Mouse (Mus musculus): ENCODE measurements around the gene Rasl10b. TPM values are rescaled to one million over a fixed set of nuclear protein-coding genes. Genes with fewer than 3 reads are reported as not detected.

Rasl10b gene
- polyA plus RNA-seq, 1 experiment from 2014 or later: 5.7 TPM

DNA sequence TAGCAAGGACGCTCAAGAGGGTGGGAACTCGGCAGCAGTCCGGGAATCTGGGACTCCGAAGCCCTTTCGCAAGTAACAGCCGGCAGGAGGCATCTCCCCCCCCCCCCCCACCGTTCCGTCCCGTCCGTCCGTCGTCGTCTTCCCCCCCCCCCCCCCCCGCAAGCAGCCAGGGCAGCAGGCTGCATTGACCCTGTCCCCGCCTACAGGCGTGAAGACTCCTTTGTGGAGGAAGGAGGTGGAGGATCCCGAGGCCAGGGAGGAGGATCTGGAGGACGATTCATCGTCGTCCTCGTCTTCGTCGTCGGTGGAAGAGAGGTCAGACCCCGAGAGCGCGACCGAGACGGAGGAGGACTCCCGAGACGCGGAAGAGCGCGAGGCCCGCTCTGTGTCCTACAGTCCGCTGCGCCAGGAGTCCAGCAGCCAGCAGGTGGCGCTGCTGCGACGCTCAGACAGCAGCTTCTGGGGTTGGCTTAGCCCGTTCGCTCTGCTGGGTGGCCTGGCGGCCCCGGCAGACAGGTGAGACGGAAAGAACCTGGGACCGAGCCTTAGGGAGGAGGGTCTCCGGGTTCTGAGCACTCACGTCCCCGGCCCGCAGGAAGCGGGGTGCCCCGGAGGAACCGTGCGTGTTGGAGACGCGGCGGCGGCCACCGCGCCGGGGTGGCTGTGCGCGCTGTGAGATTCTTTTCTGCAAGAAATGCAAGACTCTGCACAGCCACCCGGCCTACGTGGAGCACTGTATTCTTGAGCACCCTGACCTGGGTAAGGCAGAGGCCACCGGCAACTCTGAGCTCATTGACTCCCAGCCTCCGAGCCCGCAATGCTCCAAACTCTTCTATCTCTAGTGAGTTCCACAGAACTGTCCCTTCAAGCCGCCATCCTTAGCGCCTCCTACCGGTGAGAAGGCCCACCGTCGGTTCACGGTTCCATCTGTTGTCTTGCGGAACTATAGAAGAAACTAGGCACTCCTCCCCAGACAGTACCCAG lies 31.4 kb downstream of the Rasl10b start:
- Histone ChIP-seq H3K4me1 (ENCODE audit: control insufficient read depth, insufficient read depth, low read length) (peaks cover 30% of the 10 kb centered on the region), H3K9me3 (replicated peaks; ENCODE audit: control insufficient read depth, low read length) (no peaks in the 10 kb centered on the region), H3K4me3 (ENCODE audit: low read length) (peak overlapping the region; percentile 76), H3K36me3 (ENCODE audit: control insufficient read depth, insufficient read depth) (no peaks in the 10 kb centered on the region), H3K4me2 (ENCODE audit: low read depth, low read length) (peak overlapping the region; percentile 93), H3K27ac (ENCODE audit: low read length) (peak overlapping the region; percentile 68), H3K27me3 (ENCODE audit: control insufficient read depth, insufficient read depth, low read length) (peaks cover 30% of the 10 kb centered on the region), H3K9ac (ENCODE audit: low read length) (peak overlapping the region; percentile 74)
- ATAC-seq (replicated peaks; ENCODE audit: extremely low read depth, insufficient read depth, low FRiP score): peak; percentile 91
- under 1% methylated on average over 63 of the region's 75 CpGs for WGBS

GRCm38 (mm10) chr11:83441235-83441634 lies 32.3 kb downstream of the Rasl10b start:
- H3K4me2 ChIP-seq (ENCODE audit: low read depth, low read length): peak overlapping the region; percentile 93
- peak overlapping the region; percentile 76 for H3K4me3 ChIP-seq (ENCODE audit: low read length)
- no peaks in the 10 kb centered on the region for H3K9me3 ChIP-seq (replicated peaks; ENCODE audit: control insufficient read depth, low read length)
- H3K27me3 ChIP-seq (ENCODE audit: control insufficient read depth, insufficient read depth, low read length): peaks cover 33% of the 10 kb centered on the region
- peak overlapping the region; percentile 68 for H3K27ac ChIP-seq (ENCODE audit: low read length)
- 23% methylated on average over 7 of the region's 7 CpGs for WGBS
- H3K9ac ChIP-seq (ENCODE audit: low read length): peak overlapping the region; percentile 74; the same call in 1 of the 2 replicates
- peak; percentile 28 for ATAC-seq (replicated peaks; ENCODE audit: extremely low read depth, insufficient read depth, low FRiP score)
- no peaks in the 10 kb centered on the region for H3K36me3 ChIP-seq (ENCODE audit: control insufficient read depth, insufficient read depth)
- H3K4me1 ChIP-seq (ENCODE audit: control insufficient read depth, insufficient read depth, low read length): peaks cover 30% of the 10 kb centered on the region

GRCm38 (mm10) chr11:83442596-83443267 lies 33.8 kb downstream of the Rasl10b start:
- Histone ChIP-seq H3K27me3 (ENCODE audit: control insufficient read depth, insufficient read depth, low read length) (peaks cover 33% of the 10 kb centered on the region), H3K36me3 (ENCODE audit: control insufficient read depth, insufficient read depth) (no peaks in the 10 kb centered on the region), H3K4me2 (ENCODE audit: low read depth, low read length) (peak overlapping the region; percentile 66), H3K9ac (ENCODE audit: low read length) (peak overlapping the region; percentile 55), H3K4me1 (ENCODE audit: control insufficient read depth, insufficient read depth, low read length) (peaks cover 39% of the 10 kb centered on the region), H3K9me3 (replicated peaks; ENCODE audit: control insufficient read depth, low read length) (no peaks in the 10 kb centered on the region), H3K27ac (ENCODE audit: low read length) (no peak overlapping the region), H3K4me3 (ENCODE audit: low read length) (peak overlapping the region; percentile 40)
- WGBS: 12% methylated on average over 29 of the region's 29 CpGs
- ATAC-seq (replicated peaks; ENCODE audit: extremely low read depth, insufficient read depth, low FRiP score): 0 out of 2 replicates have a peak, but pooled peaks have one; percentile 21

DNA sequence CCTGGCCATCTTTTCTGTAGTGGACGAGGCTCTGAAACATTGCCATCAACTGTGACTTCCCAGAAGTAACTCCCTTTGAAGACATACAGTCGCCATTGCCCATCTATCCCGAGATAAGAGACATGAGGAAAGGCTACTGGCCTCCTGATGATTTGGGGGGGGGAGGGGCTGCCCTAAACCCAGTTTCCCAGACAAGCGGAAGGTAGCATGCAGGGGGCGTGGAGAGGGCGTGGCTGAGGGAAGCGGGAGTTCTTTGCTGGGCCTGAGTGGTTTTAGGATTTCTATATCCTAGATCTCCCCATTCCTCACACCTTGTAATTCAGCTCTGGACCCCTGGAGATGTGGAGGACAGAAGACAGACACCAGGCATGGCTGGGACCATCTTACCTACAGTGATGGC lies 34.9 kb downstream of the Rasl10b start:
- no peak overlapping the region for H3K4me3 ChIP-seq (ENCODE audit: low read length)
- no peak overlapping the region for H3K27ac ChIP-seq (ENCODE audit: low read length)
- no peaks in the 10 kb centered on the region for H3K9me3 ChIP-seq (replicated peaks; ENCODE audit: control insufficient read depth, low read length)
- ATAC-seq (replicated peaks; ENCODE audit: extremely low read depth, insufficient read depth, low FRiP score): no peak
- peaks cover 50% of the 10 kb centered on the region for H3K4me1 ChIP-seq (ENCODE audit: control insufficient read depth, insufficient read depth, low read length)
- no peak overlapping the region for H3K9ac ChIP-seq (ENCODE audit: low read length)
- no peak overlapping the region for H3K4me2 ChIP-seq (ENCODE audit: low read depth, low read length)
- H3K36me3 ChIP-seq (ENCODE audit: control insufficient read depth, insufficient read depth): no peaks in the 10 kb centered on the region
- peaks cover 33% of the 10 kb centered on the region for H3K27me3 ChIP-seq (ENCODE audit: control insufficient read depth, insufficient read depth, low read length)
- 13% methylated on average over 7 of the region's 7 CpGs for WGBS

GRCm38 (mm10) chr11:83445001-83445400 lies 36.1 kb downstream of the Rasl10b start:
- Histone ChIP-seq H3K27me3 (ENCODE audit: control insufficient read depth, insufficient read depth, low read length) (peaks cover 33% of the 10 kb centered on the region), H3K9ac (ENCODE audit: low read length) (peak overlapping the region; percentile 31), H3K27ac (ENCODE audit: low read length) (no peak overlapping the region), H3K4me3 (ENCODE audit: low read length) (peak overlapping the region; percentile 33), H3K4me1 (ENCODE audit: control insufficient read depth, insufficient read depth, low read length) (peaks cover 61% of the 10 kb centered on the region), H3K4me2 (ENCODE audit: low read depth, low read length) (peak overlapping the region; percentile 63), H3K36me3 (ENCODE audit: control insufficient read depth, insufficient read depth) (no peaks in the 10 kb centered on the region), H3K9me3 (replicated peaks; ENCODE audit: control insufficient read depth, low read length) (no peaks in the 10 kb centered on the region)
- WGBS: 25% methylated on average over 19 of the region's 19 CpGs
- no peak for ATAC-seq (replicated peaks; ENCODE audit: extremely low read depth, insufficient read depth, low FRiP score)

GRCm38 (mm10) chr11:83447612-83448011 lies 38.7 kb downstream of the Rasl10b start:
- H3K9ac ChIP-seq (ENCODE audit: low read length): peak overlapping the region; percentile 18; the same call in 1 of the 2 replicates
- WGBS: 75% methylated on average over 10 of the region's 10 CpGs
- peaks cover 21% of the 10 kb centered on the region for H3K27me3 ChIP-seq (ENCODE audit: control insufficient read depth, insufficient read depth, low read length)
- peaks cover 43% of the 10 kb centered on the region for H3K4me1 ChIP-seq (ENCODE audit: control insufficient read depth, insufficient read depth, low read length)
- peak overlapping the region; percentile 70 for H3K27ac ChIP-seq (ENCODE audit: low read length)
- H3K4me2 ChIP-seq (ENCODE audit: low read depth, low read length): no peak overlapping the region
- no peaks in the 10 kb centered on the region for H3K36me3 ChIP-seq (ENCODE audit: control insufficient read depth, insufficient read depth)
- no peak for ATAC-seq (replicated peaks; ENCODE audit: extremely low read depth, insufficient read depth, low FRiP score)
- no peaks in the 10 kb centered on the region for H3K9me3 ChIP-seq (replicated peaks; ENCODE audit: control insufficient read depth, low read length)
- H3K4me3 ChIP-seq (ENCODE audit: low read length): no peak overlapping the region

DNA sequence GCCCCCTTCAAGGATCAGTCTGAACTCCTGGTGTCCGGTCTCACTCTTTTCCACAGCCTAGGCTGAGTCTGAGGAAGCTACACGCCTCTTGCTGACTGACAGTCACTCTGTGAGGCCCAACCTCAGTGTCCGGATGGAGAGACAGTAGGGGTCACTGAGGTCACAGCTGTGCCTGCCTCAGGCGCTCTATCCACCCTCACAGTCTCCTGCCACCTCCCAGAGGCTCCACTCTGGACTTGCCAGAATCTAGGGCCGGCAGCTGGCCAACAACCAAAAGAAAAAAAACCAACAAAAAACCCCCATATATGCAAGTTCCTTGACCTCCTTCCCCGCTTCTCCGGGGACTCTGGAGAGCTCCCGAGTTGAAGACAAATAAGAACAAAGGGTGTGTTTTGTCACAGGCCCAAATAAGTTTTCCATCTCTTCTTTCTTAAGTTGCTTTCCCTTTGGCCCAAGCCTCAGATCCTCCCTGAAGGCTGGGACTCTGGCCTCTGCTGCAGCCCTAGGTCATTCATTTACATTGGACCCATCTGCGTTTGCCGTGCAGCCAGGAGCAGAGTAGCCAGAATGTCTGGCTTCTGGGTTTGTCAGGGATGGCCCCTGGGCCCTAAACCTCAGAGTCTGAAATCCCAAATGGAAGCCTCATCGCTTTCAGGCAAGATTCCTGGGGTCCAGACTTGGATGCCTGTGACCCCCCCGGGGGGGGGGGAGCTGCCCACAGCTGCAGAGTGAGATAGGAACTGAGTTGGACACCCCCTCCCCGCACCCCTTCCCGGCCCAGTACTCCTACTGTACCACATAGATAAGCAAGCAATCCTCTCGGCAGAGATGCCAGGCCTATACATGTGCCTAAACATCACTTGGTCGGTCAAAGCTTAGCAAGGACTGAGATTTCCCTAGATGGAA lies 39.3 kb downstream of the Rasl10b start:
- 34% methylated on average over 16 of the region's 16 CpGs for WGBS
- Histone ChIP-seq H3K9ac (ENCODE audit: low read length) (peak overlapping the region; percentile 18), H3K4me3 (ENCODE audit: low read length) (no peak overlapping the region), H3K27ac (ENCODE audit: low read length) (peak overlapping the region; percentile 70), H3K9me3 (replicated peaks; ENCODE audit: control insufficient read depth, low read length) (no peaks in the 10 kb centered on the region), H3K27me3 (ENCODE audit: control insufficient read depth, insufficient read depth, low read length) (peaks cover 16% of the 10 kb centered on the region), H3K36me3 (ENCODE audit: control insufficient read depth, insufficient read depth) (no peaks in the 10 kb centered on the region), H3K4me1 (ENCODE audit: control insufficient read depth, insufficient read depth, low read length) (peaks cover 41% of the 10 kb centered on the region), H3K4me2 (ENCODE audit: low read depth, low read length) (no peak overlapping the region)
- peak; percentile 56 for ATAC-seq (replicated peaks; ENCODE audit: extremely low read depth, insufficient read depth, low FRiP score)

GRCm38 (mm10) chr11:83448927-83449236 lies 39.9 kb downstream of the Rasl10b start:
- Histone ChIP-seq H3K36me3 (ENCODE audit: control insufficient read depth, insufficient read depth) (no peaks in the 10 kb centered on the region), H3K4me3 (ENCODE audit: low read length) (no peak overlapping the region), H3K9me3 (replicated peaks; ENCODE audit: control insufficient read depth, low read length) (no peaks in the 10 kb centered on the region), H3K27me3 (ENCODE audit: control insufficient read depth, insufficient read depth, low read length) (peaks cover 12% of the 10 kb centered on the region), H3K27ac (ENCODE audit: low read length) (peak overlapping the region; percentile 70), H3K9ac (ENCODE audit: low read length) (peak overlapping the region; percentile 2; the same call in 1 of the 2 replicates), H3K4me1 (ENCODE audit: control insufficient read depth, insufficient read depth, low read length) (peaks cover 38% of the 10 kb centered on the region), H3K4me2 (ENCODE audit: low read depth, low read length) (no peak overlapping the region)
- peak; percentile 50; the same call in 1 of the 2 replicates for ATAC-seq (replicated peaks; ENCODE audit: extremely low read depth, insufficient read depth, low FRiP score)
